Mouse (Mus musculus) thymus, adult 2 months (tissue): Measurements from ENCODE around the gene Twnk. TPM values are rescaled to one million over a fixed set of nuclear protein-coding genes. Genes with fewer than 3 reads are reported as not detected.

Experiments used
- DNase-seq: peaks from one replicate; pipeline ENCODE4 v3.0.0; 2021
- H3K27ac ChIP-seq: fragments of 200-500 bp; 2 replicates; pipeline ENCODE4 v1.5.1; 2012; ENCODE audit warnings: low read length, control low read depth; ENCODE audit not compliant: control insufficient read depth, insufficient read depth
- H3K27me3 ChIP-seq: fragments of 200-500 bp; 2 replicates; pipeline ENCODE4 v1.6.1; 2012; ENCODE audit warnings: mild to moderate bottlenecking, low read length, moderate library complexity, mixed read lengths; ENCODE audit not compliant: control insufficient read depth, insufficient read depth
- H3K36me3 ChIP-seq: fragments of 200-500 bp; 2 replicates; pipeline ENCODE4 v1.6.1; 2012; ENCODE audit warnings: mild to moderate bottlenecking, low read length, moderate library complexity; ENCODE audit not compliant: control insufficient read depth, insufficient read depth
- H3K4me1 ChIP-seq: fragments of 200-500 bp; replicated peaks from 2 replicates; pipeline ENCODE4 v1.6.1; 2012; ENCODE audit warnings: low read length; ENCODE audit not compliant: control insufficient read depth, insufficient read depth
- H3K4me3 ChIP-seq: fragments of 200-500 bp; 2 replicates; pipeline ENCODE4 v1.5.1; 2012; ENCODE audit warnings: mild to moderate bottlenecking, low read length, control low read depth, moderate library complexity; ENCODE audit not compliant: control insufficient read depth, insufficient read depth
- CTCF ChIP-seq: fragments of 200-500 bp; IDR thresholded peaks from 2 replicates; pipeline ENCODE4 v1.5.1; 2012; ENCODE audit warnings: mild to moderate bottlenecking, control low read depth, low read length, moderate library complexity, borderline replicate concordance; ENCODE audit not compliant: control insufficient read depth, poor library complexity, insufficient read depth; ENCODE audit errors: extremely low read depth
- POLR2A ChIP-seq: fragments of 200-500 bp; IDR thresholded peaks from 2 replicates; pipeline ENCODE4 v1.6.1; 2012; ENCODE audit warnings: mild to moderate bottlenecking, low read length, control low read depth, moderate library complexity; ENCODE audit not compliant: control insufficient read depth, poor library complexity, insufficient read depth; ENCODE audit errors: extremely low read depth
- WGBS: fragments of 180-500 bp; shearing (Covaris S2); methylation state at CpG from one replicate; pipeline ENCODE4 v1.1.7; 2018; 5-methylcytosine and 5-hydroxymethylcytosine counted together
- polyA plus RNA-seq: library from polyadenylated mRNA; depleted of rRNA; stranded (reverse); fragments of >200 nt; gene quantifications from 2 replicates; pipeline ENCODE4 v1.2.3, GENCODE M21; 2012

Twnk gene
- polyA plus RNA-seq, 1 experiment = 11.6 TPM

GRCm38 (mm10) chr19:45046523-45047321 lies 41.3 kb downstream of the Twnk start:
- no peak; the same call in 1 of the 2 replicates for TF ChIP-seq CTCF
- TF ChIP-seq POLR2A = no peak
- DNase-seq = peak; percentile 82
- WGBS = 3% methylated on average over 34 of the region's 34 CpGs
- H3K36me3 ChIP-seq = no peaks in the 10 kb centered on the region; the same call in 1 of the 2 replicates
- H3K27me3 ChIP-seq = no peaks in the 10 kb centered on the region; the same call in 1 of the 2 replicates
- H3K27ac ChIP-seq = 0 out of 2 replicates have a peak overlapping the region, but pooled peaks have one; percentile 0
- H3K4me1 ChIP-seq = peaks cover 21% of the 10 kb centered on the region
- H3K4me3 ChIP-seq = peak overlapping the region; percentile 76

GRCm38 (mm10) chr19:45047417-45047934 lies 42.0 kb downstream of the Twnk start, which contains the start of gene Sfxn3:
Gene Sfxn3, plus strand, starts transcription at chr19:45047503.
- Histone ChIP-seq H3K4me1 (peaks cover 21% of the 10 kb centered on the region), H3K4me3 (peak within 1 kb of the TSS; percentile 76), H3K27ac (peak within 1 kb of the TSS; percentile 88), H3K36me3 (no peaks in the 10 kb centered on the region; the same call in 1 of the 2 replicates), H3K27me3 (no peaks in the 10 kb centered on the region; the same call in 1 of the 2 replicates)
- 0% methylated on average over 26 of the region's 26 CpGs for WGBS
- peak; percentile 85 for TF ChIP-seq CTCF
- peak; percentile 80; the same call in 1 of the 2 replicates for TF ChIP-seq POLR2A
- DNase-seq = peak; percentile 89

GRCm38 (mm10) chr19:45047935-45048643 lies 42.6 kb downstream of the Twnk start:
- WGBS = 7% methylated on average over 11 of the region's 11 CpGs

GRCm38 (mm10) chr19:45048644-45049365 lies 43.3 kb downstream of the Twnk start:
- 94% methylated on average over 12 of the region's 12 CpGs for WGBS
- H3K36me3 ChIP-seq = peaks cover 6% of the 10 kb centered on the region; the same call in 1 of the 2 replicates
- H3K4me3 ChIP-seq = peak overlapping the region; percentile 76; the same call in 1 of the 2 replicates
- H3K27me3 ChIP-seq = no peaks in the 10 kb centered on the region; the same call in 1 of the 2 replicates
- peaks cover 21% of the 10 kb centered on the region for H3K4me1 ChIP-seq
- TF ChIP-seq CTCF = no peak
- no peak for TF ChIP-seq POLR2A
- no peak for DNase-seq
- H3K27ac ChIP-seq = peak overlapping the region; percentile 88

More at GRCm38 (mm10) chr19:45047935-45048643, 42.6 kb downstream of the Twnk start:
- H3K27me3 ChIP-seq = no peaks in the 10 kb centered on the region; the same call in 1 of the 2 replicates
- H3K4me3 ChIP-seq = peak overlapping the region; percentile 76
- H3K36me3 ChIP-seq = peaks cover 6% of the 10 kb centered on the region; the same call in 1 of the 2 replicates
- TF ChIP-seq POLR2A (no peak), CTCF (no peak)
- peak; percentile 59 for DNase-seq
- H3K4me1 ChIP-seq = peaks cover 21% of the 10 kb centered on the region
- peak overlapping the region; percentile 88 for H3K27ac ChIP-seq

GRCm38 (mm10) chr19:45049523-45049922 lies 44.1 kb downstream of the Twnk start:
- WGBS = 90% methylated on average over 9 of the region's 9 CpGs
- H3K27me3 ChIP-seq = no peaks in the 10 kb centered on the region; the same call in 1 of the 2 replicates
- DNase-seq = no peak
- H3K4me3 ChIP-seq = no peak overlapping the region
- peaks cover 6% of the 10 kb centered on the region; the same call in 1 of the 2 replicates for H3K36me3 ChIP-seq
- TF ChIP-seq POLR2A (no peak), CTCF (no peak)
- no peak overlapping the region for H3K27ac ChIP-seq
- H3K4me1 ChIP-seq = peaks cover 21% of the 10 kb centered on the region
